Mouse (Mus musculus) embryonic fibroblast, embryonic 13.5 days (primary cell): ENCODE data around the gene Gab2.

Source experiments
- CTCF ChIP-seq: IDR thresholded peaks from 2 replicates; pipeline ENCODE4 v1.5.1; 2011; ENCODE audit warnings: mild to moderate bottlenecking, control low read depth, low read length, moderate library complexity, borderline replicate concordance; ENCODE audit not compliant: insufficient read depth
- POLR2A ChIP-seq: IDR thresholded peaks from 2 replicates; pipeline ENCODE4 v1.6.1; 2011; ENCODE audit warnings: low read depth, mild to moderate bottlenecking, control low read depth, low read length, moderate library complexity

- no peak for TF ChIP-seq CTCF
- TF ChIP-seq POLR2A: no peak
Measured at GRCm38 (mm10) chr7:97340907-97341849, 259.8 kb downstream of the Gab2 start.
